Mouse (Mus musculus) heart, adult 2 months (tissue): Measurements from ENCODE around the gene Npy5r.

Source experiments
- CTCF ChIP-seq: fragments of 200-600 bp; IDR thresholded peaks from 2 replicates; pipeline ENCODE4 v1.8.1; 2022; ENCODE audit warnings: antibody characterized with exemption, mild to moderate bottlenecking, moderate library complexity
- EP300 ChIP-seq: fragments of 200-500 bp; IDR thresholded peaks from 2 replicates; pipeline ENCODE4 v1.6.1; 2011; ENCODE audit warnings: low read depth, low read length, control low read depth; ENCODE audit not compliant: insufficient read depth

GRCm38 (mm10) chr8:66698782-66699181, 10.9 kb upstream of the Npy5r start:
- TF ChIP-seq CTCF (no peak), EP300 (no peak)
